ENCODE assay signal across 16 mouse cellular contexts in the genomic region with DNA sequence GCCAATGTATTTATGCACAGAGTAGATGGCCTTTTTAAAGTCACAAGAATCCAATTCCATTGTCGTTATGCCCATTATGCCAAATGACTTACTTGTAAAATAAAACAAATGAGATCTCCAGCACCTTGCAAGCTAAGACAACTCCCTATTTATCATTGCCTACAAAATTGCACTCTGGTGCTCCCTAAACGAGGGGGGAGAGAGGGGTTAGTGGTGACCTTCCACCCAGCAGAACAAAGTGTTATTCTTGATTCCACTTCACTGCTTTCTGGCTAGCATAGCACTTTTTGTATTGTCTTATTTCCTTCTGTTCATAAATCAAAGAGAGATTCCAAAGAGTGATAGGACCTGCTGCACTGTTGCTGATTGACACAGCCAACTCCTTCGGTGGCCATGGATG.
DNase-seq lines count a peak whose midpoint lies in the region.
"Had no signal": no experiment of that assay in that cellular context is flagged by ENCODE, and none has a peak within 500 bp of the region (broad histone marks: within the 10 kb centered on the region; RNA-seq: fewer than 3 reads in every experiment).

No protein-coding gene starts in this region.

- peak; percentile 6 for DNase-seq in embryo, embryonic 10 days (ENCODE audit: low spot score)
- no peak for DNase-seq in embryo, embryonic 11 days
- DNase-seq in kidney, adult 9 months, result peak; percentile 64
- DNase-seq in kidney, adult 11 months, result no peak
- DNase-seq in retina, embryonic 14.5 days (ENCODE audit: low spot score), result peak; percentile 11
- no peak for DNase-seq in cerebellum, postnatal 10 days
- DNase-seq in urinary bladder, postnatal 10 days (ENCODE audit: low spot score), result no peak
- DNase-seq: adrenal gland, adult 8-10 months; adrenal gland, postnatal 36 days; B cell, adult 2 months; cerebellum, adult 11 months; cerebellum, adult 8-10 months; cerebellum, postnatal 25 days; gastrocnemius, postnatal 10 days; heart, adult 2 months; heart, postnatal 14 days had no signal

Comparison
In these comparisons a context has a peak if more than half of its experiments do, and no peak if none do; other contexts are left out.
1. DNase-seq: peak in embryo, embryonic 10 days (single experiment), kidney, adult 9 months (single experiment) and retina, embryonic 14.5 days (single experiment); none in embryo, embryonic 11 days (single experiment), kidney, adult 11 months (single experiment), cerebellum, postnatal 10 days (0 of 2) and urinary bladder, postnatal 10 days (single experiment).